Mouse (Mus musculus) gastrocnemius, postnatal 25 days (tissue): ENCODE data around the gene Etv4. TPM values are rescaled to one million over a fixed set of nuclear protein-coding genes. Genes with fewer than 3 reads are reported as not detected.

Experiments used
- DNase-seq: peaks from one replicate; pipeline ENCODE4 v3.0.0; 2022
- total RNA-seq, 2 experiments: library from RNA; stranded (reverse); gene quantifications; 1 replicate in 1 of 2; 2 replicates in 1 of 2; pipeline ENCODE4 v1.2.3; 2021

The Etv4 gene
- total RNA-seq, 2 experiments from 2014 or later: 5.7 to 6.1 TPM

GRCm38 (mm10) chr11:101786651-101787050, 1.5 kb upstream of the Etv4 start:
- no peak for DNase-seq

- DNase-seq: no peak
Observed at GRCm38 (mm10) chr11:101785852-101786205, 658 bp upstream of the Etv4 start.

- DNase-seq: peak; percentile 14
Observed at GRCm38 (mm10) chr11:101784488-101785142, 556 bp downstream of the Etv4 start.

GRCm38 (mm10) chr11:101784072-101784471, 1.1 kb downstream of the Etv4 start:
- no peak for DNase-seq

- no peak for DNase-seq
Observed at GRCm38 (mm10) chr11:101783584-101783983, 1.6 kb downstream of the Etv4 start.

- DNase-seq: no peak
Observed at GRCm38 (mm10) chr11:101783135-101783534, 2.0 kb downstream of the Etv4 start.

GRCm38 (mm10) chr11:101776846-101777245, 8.3 kb downstream of the Etv4 start:
- no peak for DNase-seq

GRCm38 (mm10) chr11:101772449-101772848, 12.7 kb downstream of the Etv4 start:
- peak; percentile 35 for DNase-seq

- DNase-seq: no peak
Observed at GRCm38 (mm10) chr11:101772027-101772426, 13.1 kb downstream of the Etv4 start.

- DNase-seq: no peak
Observed at GRCm38 (mm10) chr11:101770266-101770665, 14.9 kb downstream of the Etv4 start.

- no peak for DNase-seq
Observed at GRCm38 (mm10) chr11:101768721-101769120, 16.4 kb downstream of the Etv4 start.

- DNase-seq: no peak
Observed at GRCm38 (mm10) chr11:101767326-101767725, 17.8 kb downstream of the Etv4 start.

GRCm38 (mm10) chr11:101764546-101764945, 20.6 kb downstream of the Etv4 start:
- no peak for DNase-seq

- DNase-seq: no peak
Observed at GRCm38 (mm10) chr11:101763723-101764122, 21.4 kb downstream of the Etv4 start.

GRCm38 (mm10) chr11:101759530-101759929, 25.6 kb downstream of the Etv4 start:
- no peak for DNase-seq

GRCm38 (mm10) chr11:101758431-101758830, 26.7 kb downstream of the Etv4 start:
- DNase-seq: no peak

GRCm38 (mm10) chr11:101757366-101757765, 27.8 kb downstream of the Etv4 start:
- DNase-seq: no peak

- peak; percentile 71 for DNase-seq
Observed at GRCm38 (mm10) chr11:101756616-101757015, 28.6 kb downstream of the Etv4 start.

- DNase-seq: no peak
Observed at GRCm38 (mm10) chr11:101733596-101733995, 51.6 kb downstream of the Etv4 start.

GRCm38 (mm10) chr11:101732518-101733440, 52.4 kb downstream of the Etv4 start, which contains the start of gene Dhx8:
Gene Dhx8, plus strand, starts transcription at chr11:101732919.
- peak; percentile 96 for DNase-seq

GRCm38 (mm10) chr11:101729308-101729707, 55.9 kb downstream of the Etv4 start:
- DNase-seq: no peak

GRCm38 (mm10) chr11:101726765-101727164, 58.4 kb downstream of the Etv4 start:
- DNase-seq: no peak

GRCm38 (mm10) chr11:101725043-101725442, 60.1 kb downstream of the Etv4 start:
- no peak for DNase-seq
